Mouse (Mus musculus): Measurements from ENCODE around the gene Cog4. TPM values are rescaled to one million over a fixed set of nuclear protein-coding genes. Genes with fewer than 3 reads are reported as not detected.

Gene Cog4
- polyA plus RNA-seq, 1 experiment from 2014 or later: 61.4 TPM

- Histone ChIP-seq H3K9me3 (replicated peaks) (no peaks in the 10 kb centered on the region), H3K4me1 (no peaks in the 10 kb centered on the region), H3K4me3 (no peak overlapping the region), H3K4me2 (no peak overlapping the region), H3K9ac (no peak overlapping the region), H3K27ac (no peak overlapping the region), H3K36me3 (ENCODE audit: poor library complexity, severe bottlenecking) (peaks cover 85% of the 10 kb centered on the region), H3K27me3 (no peaks in the 10 kb centered on the region)
- ATAC-seq: no peak
- 96% methylated on average over 7 of the region's 7 CpGs for WGBS
These were observed 34.6 kb upstream of the Cog4 start for GRCm38 (mm10) chr8:110811793-110812192.

GRCm38 (mm10) chr8:110812349-110813080 lies 33.9 kb upstream of the Cog4 start:
- 97% methylated on average over 7 of the region's 7 CpGs for WGBS
- Histone ChIP-seq H3K36me3 (ENCODE audit: poor library complexity, severe bottlenecking) (peaks cover 92% of the 10 kb centered on the region), H3K27ac (no peak overlapping the region), H3K4me3 (no peak overlapping the region), H3K9me3 (replicated peaks) (no peaks in the 10 kb centered on the region), H3K4me2 (no peak overlapping the region), H3K4me1 (no peaks in the 10 kb centered on the region), H3K27me3 (no peaks in the 10 kb centered on the region), H3K9ac (no peak overlapping the region)
- ATAC-seq: no peak

GRCm38 (mm10) chr8:110813081-110813812 lies 33.2 kb upstream of the Cog4 start:
- Histone ChIP-seq H3K27ac (no peak overlapping the region), H3K4me3 (no peak overlapping the region), H3K4me1 (no peaks in the 10 kb centered on the region), H3K9ac (no peak overlapping the region), H3K27me3 (no peaks in the 10 kb centered on the region), H3K9me3 (replicated peaks) (no peaks in the 10 kb centered on the region), H3K4me2 (no peak overlapping the region), H3K36me3 (ENCODE audit: poor library complexity, severe bottlenecking) (peaks cover 99% of the 10 kb centered on the region)
- 89% methylated on average over 7 of the region's 7 CpGs for WGBS
- ATAC-seq: no peak

GRCm38 (mm10) chr8:110815308-110815707 lies 31.1 kb upstream of the Cog4 start:
- Histone ChIP-seq H3K9ac (no peak overlapping the region), H3K4me1 (no peaks in the 10 kb centered on the region), H3K9me3 (replicated peaks) (no peaks in the 10 kb centered on the region), H3K36me3 (ENCODE audit: poor library complexity, severe bottlenecking) (peaks cover 100% of the 10 kb centered on the region), H3K27ac (no peak overlapping the region), H3K4me3 (no peak overlapping the region), H3K4me2 (no peak overlapping the region), H3K27me3 (no peaks in the 10 kb centered on the region)
- no peak for ATAC-seq
- 65% methylated on average over 3 of the region's 3 CpGs for WGBS

GRCm38 (mm10) chr8:110816990-110817389 lies 29.4 kb upstream of the Cog4 start:
- H3K36me3 ChIP-seq (ENCODE audit: poor library complexity, severe bottlenecking): peaks cover 100% of the 10 kb centered on the region
- no peak overlapping the region for H3K27ac ChIP-seq
- no peaks in the 10 kb centered on the region for H3K9me3 ChIP-seq (replicated peaks)
- no peaks in the 10 kb centered on the region for H3K27me3 ChIP-seq
- no peak for ATAC-seq
- H3K4me1 ChIP-seq: no peaks in the 10 kb centered on the region
- H3K9ac ChIP-seq: no peak overlapping the region
- 97% methylated on average over 1 of the region's 1 CpGs for WGBS
- no peak overlapping the region for H3K4me2 ChIP-seq
- no peak overlapping the region for H3K4me3 ChIP-seq

- Histone ChIP-seq H3K36me3 (ENCODE audit: poor library complexity, severe bottlenecking) (peaks cover 100% of the 10 kb centered on the region), H3K4me1 (no peaks in the 10 kb centered on the region), H3K4me2 (no peak overlapping the region), H3K9ac (no peak overlapping the region), H3K9me3 (replicated peaks) (no peaks in the 10 kb centered on the region), H3K4me3 (no peak overlapping the region), H3K27me3 (no peaks in the 10 kb centered on the region), H3K27ac (no peak overlapping the region)
- ATAC-seq: no peak
- WGBS: 85% methylated on average over 3 of the region's 3 CpGs
These were observed 27.8 kb upstream of the Cog4 start for GRCm38 (mm10) chr8:110818593-110818992.

GRCm38 (mm10) chr8:110820257-110820656 lies 26.1 kb upstream of the Cog4 start:
- Histone ChIP-seq H3K4me3 (no peak overlapping the region), H3K27ac (no peak overlapping the region), H3K36me3 (ENCODE audit: poor library complexity, severe bottlenecking) (peaks cover 99% of the 10 kb centered on the region), H3K4me1 (no peaks in the 10 kb centered on the region), H3K9me3 (replicated peaks) (no peaks in the 10 kb centered on the region), H3K27me3 (no peaks in the 10 kb centered on the region), H3K4me2 (no peak overlapping the region), H3K9ac (no peak overlapping the region)
- 91% methylated on average over 2 of the region's 2 CpGs for WGBS
- ATAC-seq: no peak

GRCm38 (mm10) chr8:110821960-110822359 lies 24.4 kb upstream of the Cog4 start:
- Histone ChIP-seq H3K9ac (no peak overlapping the region), H3K4me1 (no peaks in the 10 kb centered on the region), H3K27ac (no peak overlapping the region), H3K4me2 (no peak overlapping the region), H3K9me3 (replicated peaks) (no peaks in the 10 kb centered on the region), H3K36me3 (ENCODE audit: poor library complexity, severe bottlenecking) (peaks cover 97% of the 10 kb centered on the region), H3K4me3 (no peak overlapping the region), H3K27me3 (no peaks in the 10 kb centered on the region)
- no peak for ATAC-seq
- 80% methylated on average over 3 of the region's 3 CpGs for WGBS

GRCm38 (mm10) chr8:110824861-110825260 lies 21.5 kb upstream of the Cog4 start:
- Histone ChIP-seq H3K4me3 (no peak overlapping the region), H3K4me2 (no peak overlapping the region), H3K27me3 (no peaks in the 10 kb centered on the region), H3K36me3 (ENCODE audit: poor library complexity, severe bottlenecking) (peaks cover 93% of the 10 kb centered on the region), H3K4me1 (no peaks in the 10 kb centered on the region), H3K27ac (no peak overlapping the region), H3K9ac (no peak overlapping the region), H3K9me3 (replicated peaks) (no peaks in the 10 kb centered on the region)
- no peak for ATAC-seq
- 87% methylated on average over 1 of the region's 1 CpGs for WGBS

- 85% methylated on average over 3 of the region's 3 CpGs for WGBS
- Histone ChIP-seq H3K9me3 (replicated peaks) (no peaks in the 10 kb centered on the region), H3K4me3 (no peak overlapping the region), H3K4me1 (no peaks in the 10 kb centered on the region), H3K27ac (no peak overlapping the region), H3K36me3 (ENCODE audit: poor library complexity, severe bottlenecking) (peaks cover 90% of the 10 kb centered on the region), H3K27me3 (no peaks in the 10 kb centered on the region), H3K4me2 (no peak overlapping the region), H3K9ac (no peak overlapping the region)
- ATAC-seq: no peak
These were observed 17.9 kb upstream of the Cog4 start for GRCm38 (mm10) chr8:110828511-110828910.

GRCm38 (mm10) chr8:110831956-110832355 lies 14.4 kb upstream of the Cog4 start:
- Histone ChIP-seq H3K36me3 (ENCODE audit: poor library complexity, severe bottlenecking) (peaks cover 92% of the 10 kb centered on the region), H3K4me3 (no peak overlapping the region), H3K4me1 (no peaks in the 10 kb centered on the region), H3K27ac (no peak overlapping the region), H3K4me2 (no peak overlapping the region), H3K27me3 (no peaks in the 10 kb centered on the region), H3K9ac (no peak overlapping the region), H3K9me3 (replicated peaks) (no peaks in the 10 kb centered on the region)
- WGBS: 89% methylated on average over 3 of the region's 3 CpGs
- ATAC-seq: no peak

- no peak for ATAC-seq
- H3K4me1 ChIP-seq: peaks cover 18% of the 10 kb centered on the region
- H3K9ac ChIP-seq: no peak overlapping the region
- H3K27me3 ChIP-seq: no peaks in the 10 kb centered on the region
- peaks cover 76% of the 10 kb centered on the region for H3K36me3 ChIP-seq (ENCODE audit: poor library complexity, severe bottlenecking)
- H3K4me2 ChIP-seq: no peak overlapping the region
- H3K27ac ChIP-seq: no peak overlapping the region
- no peak overlapping the region for H3K4me3 ChIP-seq
- WGBS: 93% methylated on average over 3 of the region's 3 CpGs
- H3K9me3 ChIP-seq (replicated peaks): no peaks in the 10 kb centered on the region
These were observed 4.3 kb upstream of the Cog4 start for GRCm38 (mm10) chr8:110842012-110842574.

Measured in forebrain, embryonic 13.5 days (tissue).